Mouse (Mus musculus): ENCODE data around the gene Uqcrc1.

DNA sequence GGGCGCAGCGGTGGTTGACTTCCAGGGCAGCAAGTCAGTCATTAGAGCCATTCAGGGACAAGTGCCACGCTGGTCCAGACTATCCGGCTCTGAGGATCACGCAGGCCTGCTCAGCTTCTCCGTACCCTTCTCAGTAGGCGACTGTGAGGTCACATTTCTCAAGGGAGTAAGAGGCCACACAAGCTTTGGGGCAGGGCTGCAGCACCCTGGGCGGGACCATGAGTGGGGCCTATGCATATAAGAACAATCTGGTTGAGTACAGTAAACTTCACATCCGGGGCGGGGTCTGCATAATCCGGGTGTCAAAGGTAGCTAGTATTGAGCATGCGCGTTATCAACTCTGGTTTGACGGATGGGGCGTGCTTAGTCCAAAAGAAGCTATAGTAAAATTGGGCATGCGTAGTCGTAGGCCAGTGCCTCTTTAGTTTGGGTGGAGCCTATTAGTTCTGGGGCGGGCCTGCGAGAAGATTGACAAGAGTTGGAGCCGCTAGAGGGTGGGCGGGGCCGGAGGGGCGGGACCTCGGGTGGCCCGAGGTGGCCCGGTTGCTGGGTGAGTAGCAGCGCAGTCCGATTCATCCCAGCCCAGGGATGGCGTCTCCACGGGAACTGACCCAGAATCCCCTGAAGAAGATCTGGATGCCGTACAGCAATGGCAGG lies 55.1 kb downstream of the Uqcrc1 start, which contains the start of gene Pfkfb4:
- TF ChIP-seq GATA1 (IDR thresholded peaks at IDR 0.05; ENCODE audit: low read length) (no peak), TAL1 (IDR thresholded peaks at IDR 0.05; ENCODE audit: low read length) (no peak)

Measured in erythroblast, embryonic 14.5 days (primary cell).